Mouse (Mus musculus): ENCODE data around the gene Tmem91.
A peak's percentile ranks its signal among the peaks of the same experiment; 100 is the strongest.

Gene Tmem91

DNA sequence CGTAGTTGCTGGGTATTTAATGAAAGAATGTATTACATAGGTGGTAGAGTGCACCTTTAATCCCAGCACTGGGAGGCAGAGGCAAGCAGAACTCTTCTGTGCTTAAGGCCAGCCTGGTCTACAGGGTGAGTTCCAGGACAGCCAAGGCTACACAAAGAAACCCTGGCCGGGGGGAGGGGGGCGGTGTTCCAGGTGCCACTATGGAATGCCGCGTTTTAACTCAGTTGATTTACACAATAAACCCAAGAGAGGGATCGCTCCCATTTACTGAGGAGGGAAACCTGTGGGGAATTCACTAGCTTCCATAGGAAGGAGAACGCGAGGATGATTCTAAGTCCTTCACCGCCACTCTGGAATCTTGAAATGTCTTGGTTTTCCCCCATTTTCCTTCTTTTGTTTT, 5.3 kb downstream of the Tmem91 start:
- no peak for DNase-seq (ENCODE audit: low spot score)

DNA sequence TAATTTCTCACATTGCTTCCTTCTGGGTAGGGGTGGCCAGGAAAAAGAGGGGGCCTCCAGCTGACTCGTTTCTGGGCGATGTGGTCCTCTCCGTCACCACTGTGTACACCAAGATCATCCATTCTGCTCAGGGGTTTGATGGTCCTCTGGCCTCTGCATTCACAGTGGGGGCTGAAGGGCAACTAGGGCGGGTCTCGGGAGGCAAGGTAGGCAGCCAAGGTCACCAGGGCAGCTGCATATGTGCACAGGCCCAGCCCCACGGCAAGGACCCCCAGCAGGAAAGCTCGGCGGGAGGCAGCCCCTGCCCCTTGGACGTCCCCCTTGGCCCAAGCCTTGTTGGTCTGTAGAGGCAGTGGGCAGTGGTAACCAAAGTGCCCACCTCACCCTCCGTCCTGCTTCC, 5.8 kb downstream of the Tmem91 start:
- no peak for DNase-seq (ENCODE audit: low spot score)

DNA sequence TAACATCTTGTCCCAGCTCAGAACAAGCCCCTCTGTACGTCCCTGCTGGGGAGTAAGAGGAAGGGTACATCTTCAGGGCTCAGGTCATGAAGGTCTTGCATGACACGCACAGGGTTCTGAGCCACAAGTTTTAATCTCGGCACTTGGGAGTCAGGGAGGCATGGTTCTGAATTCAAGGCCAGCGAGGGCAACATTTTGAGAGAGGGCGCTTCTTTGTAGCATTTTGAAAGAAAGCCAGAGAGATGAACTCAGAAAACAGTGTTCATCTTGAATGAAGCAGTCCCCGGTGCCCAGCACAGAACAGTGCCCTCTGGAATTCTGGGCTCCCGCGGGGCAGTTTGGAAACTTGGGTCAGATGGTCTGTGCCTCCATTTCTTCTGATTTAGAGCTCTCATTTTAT, 8.6 kb downstream of the Tmem91 start:
- no peak for DNase-seq (ENCODE audit: low spot score)

DNA sequence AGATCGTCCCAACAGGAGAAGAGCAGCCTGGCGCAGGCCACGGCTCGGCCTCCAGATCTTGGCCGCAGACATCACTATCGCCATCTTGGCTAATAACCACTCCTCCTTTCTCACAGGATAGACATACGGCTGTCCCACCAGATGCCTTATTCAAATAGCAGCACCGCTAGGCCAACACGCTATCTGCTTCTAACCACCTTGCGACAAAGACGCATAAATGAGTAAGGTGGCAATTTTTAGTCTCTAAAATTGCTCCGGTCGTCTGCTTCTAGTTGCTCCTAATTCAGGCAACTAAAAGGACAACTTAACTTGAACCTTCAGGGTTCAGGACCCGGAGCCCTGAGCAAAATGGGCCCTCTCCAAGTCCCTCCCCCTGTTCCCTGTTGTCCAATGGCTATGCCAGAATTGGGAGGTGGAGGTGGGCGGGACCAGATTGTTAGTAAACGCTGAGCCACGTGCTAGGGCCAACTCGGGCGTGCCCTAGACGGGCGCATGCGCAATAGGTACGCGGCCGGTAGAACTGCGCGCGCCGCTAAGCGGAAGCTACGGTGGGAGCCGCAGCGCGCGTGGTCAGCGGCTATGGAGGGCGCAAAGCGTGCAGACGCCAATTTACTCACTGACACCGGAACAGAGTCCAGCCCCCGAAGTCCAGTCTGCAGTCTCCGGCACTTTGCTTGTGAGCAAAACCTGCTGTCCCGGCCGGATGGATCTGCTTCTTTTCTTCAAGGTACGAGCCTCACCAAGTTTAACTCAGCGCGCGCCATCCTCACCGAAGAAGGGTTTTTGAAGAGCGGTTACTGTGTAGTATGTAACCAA, 16.1 kb downstream of the Tmem91 start, which contains the start of the genes Bckdha and Exosc5:
Gene Bckdha (minus strand): TSS at position 325 of the 816 bp plus-strand sequence.
Gene Exosc5 (plus strand): TSS at position 508 of the 816 bp plus-strand sequence.
- DNase-seq (ENCODE audit: low spot score), result peak; percentile 100

DNA sequence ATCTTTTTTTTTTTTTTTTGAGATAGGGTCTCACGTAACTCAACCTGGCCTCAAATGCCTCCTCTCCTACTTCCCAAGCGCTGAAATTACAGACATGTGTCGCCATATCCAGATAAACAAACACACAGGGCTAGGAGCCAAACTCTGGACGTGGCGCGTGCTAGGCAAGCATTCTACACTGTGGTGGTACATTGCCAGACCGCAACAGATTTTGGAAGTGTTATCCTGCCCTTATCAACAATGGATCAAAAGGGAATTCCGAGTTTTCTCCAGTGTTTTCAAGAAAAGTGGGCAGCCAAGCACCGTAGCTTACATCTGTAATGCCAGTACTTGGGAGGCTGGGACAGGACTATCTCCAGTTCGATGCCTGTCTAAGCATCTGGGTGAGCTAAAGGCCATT, 17.2 kb downstream of the Tmem91 start:
- DNase-seq (ENCODE audit: low spot score), result no peak

DNA sequence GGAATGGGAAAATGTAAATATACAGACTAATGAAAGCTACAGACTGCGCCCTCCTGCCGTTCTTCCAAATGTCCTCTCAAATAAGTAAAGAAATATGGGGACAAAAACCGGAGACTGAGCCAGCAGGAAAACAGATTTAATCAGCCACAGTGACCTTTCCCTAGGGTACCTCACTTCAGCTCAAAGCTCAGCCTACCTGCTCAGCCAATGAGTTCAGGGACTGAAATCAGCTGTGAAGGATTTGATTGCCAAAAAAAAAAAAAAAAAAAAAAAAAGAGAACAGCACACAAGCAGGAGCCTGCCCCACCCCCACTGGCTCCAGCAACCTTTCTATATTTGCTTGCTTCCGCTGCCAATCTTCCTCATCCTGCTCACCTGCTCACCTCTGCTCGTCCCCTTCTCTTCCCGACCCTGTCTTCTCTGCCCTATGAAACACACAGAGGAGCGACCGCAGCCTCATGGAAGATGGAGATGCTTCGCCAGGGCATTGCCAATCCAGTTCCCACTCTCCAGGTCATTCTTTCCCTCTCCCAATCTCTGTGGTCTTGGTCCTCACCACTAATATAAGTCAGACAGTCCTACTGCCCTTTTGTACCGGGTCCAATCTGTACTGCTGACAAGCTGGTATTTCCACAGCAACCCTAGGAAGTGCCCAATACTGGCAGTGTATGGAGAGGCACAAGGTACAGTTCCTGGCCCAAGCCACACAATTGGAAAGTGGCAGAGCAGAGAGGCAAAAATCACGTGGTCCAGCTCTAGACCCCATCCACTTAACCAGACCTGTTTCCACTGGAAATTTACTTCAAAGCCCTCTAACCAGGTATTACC, 19.2 kb downstream of the Tmem91 start:
- no peak for DNase-seq (ENCODE audit: low spot score)

DNA sequence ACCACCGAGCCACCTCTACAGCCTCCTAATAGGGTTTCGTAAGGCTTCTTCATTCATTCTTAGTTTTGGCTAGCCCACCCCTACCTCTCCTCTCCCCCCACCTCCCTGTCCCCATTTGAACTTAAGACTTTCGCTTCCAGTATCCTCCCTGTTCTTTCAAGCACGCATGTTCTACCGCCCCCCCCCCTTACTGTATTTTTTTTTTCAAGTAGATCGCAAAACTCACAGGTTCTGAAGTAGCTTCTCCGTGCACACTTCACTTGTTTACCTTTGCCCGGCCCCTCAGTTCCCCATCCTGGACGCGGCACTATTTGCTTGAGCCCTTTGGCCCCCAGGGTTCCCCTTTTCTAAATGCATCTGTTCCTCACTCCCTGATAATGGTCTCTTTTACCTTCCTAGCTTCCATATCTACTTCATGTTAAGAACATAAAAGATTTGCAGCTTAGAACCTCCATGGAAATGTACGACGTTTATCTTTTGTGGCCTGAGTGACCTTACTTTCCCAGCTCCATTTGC, 22.7 kb downstream of the Tmem91 start:
- no peak for DNase-seq (ENCODE audit: low spot score)

DNA sequence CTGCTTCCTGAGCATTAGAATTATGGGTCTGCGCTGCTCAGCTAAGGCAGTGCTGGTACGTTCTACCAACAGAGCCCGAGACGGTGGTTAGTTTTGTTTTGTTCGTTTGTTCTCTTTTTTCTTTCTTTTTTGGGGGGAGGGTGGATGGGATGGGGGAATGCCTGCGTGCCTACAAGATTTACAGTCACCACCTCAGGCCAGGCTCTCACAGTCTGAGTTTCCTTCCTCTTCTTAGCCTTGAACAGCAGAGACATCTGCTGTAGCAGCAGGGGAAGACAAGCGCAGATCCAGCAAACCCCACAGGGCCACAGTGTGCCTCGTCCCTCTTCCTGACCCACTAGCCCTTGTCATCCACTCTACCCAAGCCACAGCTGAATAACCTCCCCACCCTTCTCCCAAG, 23.7 kb downstream of the Tmem91 start:
- DNase-seq (ENCODE audit: low spot score), result no peak

DNA sequence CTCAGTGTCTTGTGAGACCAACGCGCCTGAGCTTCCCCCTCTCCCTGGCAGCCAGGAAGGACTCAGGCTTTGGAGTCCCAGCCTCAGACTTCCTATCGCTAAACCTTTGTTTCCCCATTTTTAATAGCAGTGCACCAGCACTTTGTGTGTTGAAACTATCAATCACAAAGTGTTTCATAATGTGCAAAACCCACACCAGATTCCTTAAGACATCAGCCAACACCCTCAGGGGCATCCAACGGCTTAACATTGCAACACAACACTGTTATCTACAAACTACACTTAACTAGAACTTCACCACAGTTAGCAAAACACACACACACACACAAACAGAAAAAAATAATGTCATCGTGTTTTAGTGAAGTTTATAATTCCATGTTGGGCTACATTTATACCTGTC, 25.1 kb downstream of the Tmem91 start:
- no peak for DNase-seq (ENCODE audit: low spot score)

DNA sequence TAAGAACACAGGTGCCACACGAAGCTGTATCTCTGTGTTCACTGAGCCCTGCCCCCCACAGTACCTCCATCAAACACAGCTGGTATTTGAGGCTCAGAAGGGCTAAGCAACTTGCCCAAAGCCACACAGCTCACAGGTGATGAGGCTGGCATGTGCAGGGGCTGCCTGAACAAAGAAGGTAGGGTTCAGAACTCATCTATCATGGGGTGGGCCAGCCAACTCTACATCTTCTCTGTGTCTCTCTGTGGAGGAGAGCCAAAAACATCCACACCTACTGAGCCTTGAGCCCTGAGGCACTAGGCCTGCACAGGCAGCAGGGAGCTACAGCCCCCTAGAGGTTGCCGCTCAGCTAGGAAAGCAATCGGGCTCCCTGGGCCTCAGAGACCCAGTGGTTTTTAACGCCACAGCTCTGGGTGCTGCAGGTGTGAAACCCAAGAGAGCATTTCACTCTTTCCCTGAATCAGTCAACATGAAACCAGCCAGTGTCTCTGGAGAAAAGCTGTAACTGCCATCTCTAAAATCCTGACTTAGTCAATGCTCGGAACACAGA, 27.3 kb downstream of the Tmem91 start:
- DNase-seq (ENCODE audit: low spot score), result no peak

DNA sequence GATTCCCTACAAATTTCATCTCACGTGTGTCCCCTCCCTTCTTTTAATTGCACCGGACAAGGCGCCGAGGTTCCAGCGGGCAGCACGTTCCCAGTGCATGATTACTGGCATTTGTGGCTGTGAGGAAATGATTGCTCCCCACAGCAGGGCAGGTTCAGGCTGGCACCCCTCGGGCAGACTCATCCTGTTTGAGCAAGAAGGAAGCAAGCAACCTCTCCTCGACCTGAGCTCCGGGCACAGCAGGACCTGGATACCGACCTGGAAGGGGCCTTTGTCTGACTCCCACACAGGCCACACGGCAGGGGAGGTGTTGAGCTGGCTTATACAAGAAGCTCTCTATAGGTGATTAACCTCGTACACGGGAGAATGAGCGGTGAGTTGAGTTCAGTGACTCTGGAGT, 29.9 kb downstream of the Tmem91 start:
- no peak for DNase-seq (ENCODE audit: low spot score)

DNA sequence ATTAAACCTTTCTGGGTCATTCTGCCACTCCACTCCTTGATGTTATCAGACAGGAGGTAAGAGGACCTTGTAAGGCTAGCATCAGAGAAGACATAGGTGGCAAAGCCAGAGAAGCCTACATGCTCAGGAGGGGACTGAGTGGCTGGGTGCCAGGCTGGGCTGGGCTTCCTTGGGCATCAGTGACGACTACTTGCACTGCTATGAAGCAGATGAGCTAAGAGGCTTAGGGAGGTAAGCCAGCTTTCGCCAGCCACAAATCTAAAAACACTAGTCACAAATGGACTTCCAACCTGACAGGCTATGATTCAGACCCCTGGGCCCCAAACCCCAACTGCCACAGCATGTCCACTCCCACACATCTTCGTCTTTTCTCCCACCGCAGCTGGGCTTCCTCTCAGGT, 30.3 kb downstream of the Tmem91 start:
- no peak for DNase-seq (ENCODE audit: low spot score)

DNA sequence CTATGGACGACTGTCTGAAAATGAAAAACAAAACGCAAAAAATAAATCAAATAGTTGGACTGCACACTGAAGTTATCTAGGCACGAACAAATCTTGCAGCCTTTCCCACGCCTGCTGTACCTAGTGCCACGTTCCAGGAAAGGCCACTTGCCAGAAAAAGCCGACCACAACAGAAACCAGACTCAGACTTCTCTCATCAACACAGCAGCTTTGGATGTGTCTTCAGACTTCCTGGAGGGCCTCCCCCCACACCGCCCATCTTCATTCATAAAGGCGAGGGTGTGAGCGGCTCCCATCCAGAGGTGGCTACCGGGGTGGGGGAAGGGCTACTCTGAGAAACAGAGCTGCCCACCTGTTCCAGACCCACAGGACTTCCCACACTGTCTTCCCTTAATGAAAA, 30.8 kb downstream of the Tmem91 start:
- no peak for DNase-seq (ENCODE audit: low spot score)

DNA sequence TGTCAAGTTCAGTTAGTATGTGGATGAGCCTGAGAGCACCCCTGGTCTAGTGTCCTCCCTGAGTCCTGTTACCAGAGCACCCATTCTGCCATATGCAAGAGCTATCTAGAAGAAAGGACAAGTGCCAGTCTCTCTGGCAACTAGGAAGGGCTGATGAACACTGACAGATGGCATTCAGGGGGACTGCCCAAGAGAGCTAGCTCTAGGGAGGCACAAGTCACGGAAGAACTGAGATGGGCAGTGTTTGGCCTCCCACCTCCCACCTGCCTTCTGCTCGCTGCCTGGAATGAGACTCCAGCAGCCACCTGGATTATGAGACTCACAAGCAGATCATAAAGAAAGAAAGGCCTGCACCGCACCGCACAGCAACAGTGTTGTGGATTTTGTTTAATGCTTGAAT, 35.2 kb downstream of the Tmem91 start:
- no peak for DNase-seq (ENCODE audit: low spot score)

DNA sequence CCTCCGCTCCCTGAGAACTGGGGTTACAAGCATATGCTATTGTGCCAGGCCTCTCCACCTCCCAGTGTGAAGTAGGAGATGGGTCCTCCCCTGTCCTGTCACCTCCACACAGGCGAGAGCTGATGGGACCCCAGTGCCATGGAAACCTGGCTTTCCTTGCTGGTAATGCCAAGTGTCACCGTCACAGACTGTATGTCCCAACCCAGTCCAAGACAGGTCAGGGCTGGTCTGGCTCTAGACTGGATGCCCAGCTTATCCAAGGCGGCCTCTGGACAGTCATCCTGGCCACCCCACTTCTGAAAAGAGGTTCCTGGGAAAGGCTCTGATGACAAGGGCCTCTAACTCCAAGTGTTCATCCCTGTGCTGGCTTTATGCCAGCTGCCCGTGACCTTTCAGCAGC, 37.9 kb downstream of the Tmem91 start:
- no peak for DNase-seq (ENCODE audit: low spot score)

DNA sequence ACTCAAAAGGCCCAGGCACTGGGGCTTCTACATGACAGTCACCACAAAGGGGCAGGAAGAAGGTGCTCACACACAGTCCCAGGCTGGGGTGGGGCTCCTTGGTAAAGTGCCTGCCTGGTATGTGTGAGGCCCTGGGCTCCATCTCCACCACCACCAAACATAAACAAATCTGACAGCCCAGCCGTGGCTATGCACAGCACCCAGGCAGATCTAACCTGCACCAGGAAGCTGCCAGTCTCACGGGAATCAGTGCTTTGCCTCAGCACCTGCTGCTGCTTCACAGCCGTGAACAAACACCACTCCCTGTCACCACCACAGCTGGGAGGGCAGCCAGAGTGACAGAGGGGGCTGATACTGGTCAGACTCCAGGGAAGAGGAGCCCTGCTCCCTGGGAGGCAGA, 38.6 kb downstream of the Tmem91 start:
- DNase-seq (ENCODE audit: low spot score), result no peak

DNA sequence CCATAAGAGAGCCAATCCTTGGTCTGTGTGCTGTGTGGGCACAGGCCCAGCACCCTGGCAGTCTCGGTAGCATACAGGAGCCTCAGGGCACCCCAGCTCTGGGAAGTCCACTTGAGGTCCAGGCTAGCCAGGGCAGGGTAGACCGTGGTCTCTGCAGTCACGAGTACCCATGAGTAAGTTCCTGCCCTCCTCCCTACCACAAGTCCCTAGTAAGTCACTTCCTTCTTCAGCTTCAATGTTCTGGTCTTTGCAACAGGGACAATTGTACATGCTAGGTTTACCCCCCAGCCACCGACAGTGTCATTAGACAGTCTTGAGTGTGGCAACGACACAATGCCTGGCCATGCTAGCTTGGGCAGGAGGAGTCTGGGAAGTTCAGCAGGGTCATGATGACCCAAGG, 42.3 kb downstream of the Tmem91 start:
- no peak for DNase-seq (ENCODE audit: low spot score)

DNA sequence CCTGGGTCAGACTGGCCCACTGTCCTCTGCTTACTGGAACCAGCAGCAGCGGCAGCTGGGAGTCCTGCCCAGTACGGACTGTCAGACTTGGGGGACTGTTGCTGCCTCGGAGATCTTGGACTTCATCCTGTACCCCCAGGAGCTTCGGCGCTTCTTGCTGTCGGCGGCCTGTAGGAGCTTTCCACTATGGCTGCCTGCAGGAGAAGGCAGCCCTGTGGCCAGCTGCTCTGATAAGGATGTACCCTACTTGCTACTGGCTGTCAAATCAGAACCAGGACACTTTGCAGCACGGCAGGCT, 46.7 kb downstream of the Tmem91 start:
- DNase-seq (ENCODE audit: low spot score), result no peak

DNA sequence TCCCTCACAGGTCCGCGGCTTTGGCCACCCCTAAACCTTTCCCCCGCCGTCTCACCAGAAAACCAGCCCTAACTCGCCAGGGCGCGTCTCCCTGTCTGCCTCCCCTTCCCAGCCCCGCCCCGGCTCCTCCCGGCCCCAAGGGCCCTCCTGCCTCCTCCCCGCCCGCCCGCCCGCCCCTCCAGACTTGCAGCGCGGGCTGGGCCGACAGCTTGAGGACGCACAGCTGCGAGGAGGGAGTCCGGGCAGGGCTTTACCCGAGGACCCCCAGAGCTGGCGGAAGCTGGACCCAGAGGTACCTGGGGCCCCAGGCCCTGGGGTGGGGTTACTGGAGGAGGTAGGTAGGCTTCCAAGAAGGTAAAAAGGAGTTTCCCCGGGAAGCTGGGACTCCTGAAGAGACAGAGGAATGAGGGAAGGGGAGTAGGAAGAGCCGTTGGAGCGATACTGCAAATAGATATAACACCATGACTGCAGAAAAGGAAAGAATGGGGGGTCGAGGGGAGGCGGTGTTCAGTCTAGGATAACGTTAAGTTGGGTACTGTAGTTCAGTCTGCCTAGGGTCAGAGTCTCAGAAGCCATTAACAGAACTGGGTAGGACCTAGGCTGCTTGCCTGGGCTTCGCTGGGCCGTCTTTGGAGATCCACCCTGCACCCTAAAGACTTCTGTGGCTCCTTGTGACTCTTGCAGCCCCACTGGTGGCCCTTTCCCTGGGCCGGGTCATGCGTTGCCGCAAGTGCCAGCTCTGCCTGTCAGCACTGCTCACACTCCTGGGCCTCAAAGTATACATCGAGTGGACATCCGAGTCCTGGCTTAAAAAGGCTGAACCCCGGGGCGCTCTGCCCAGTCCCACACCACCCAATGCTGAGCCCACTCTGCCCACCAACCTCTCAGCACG, 47.3 kb downstream of the Tmem91 start:
- DNase-seq (ENCODE audit: low spot score), result peak; percentile 56

DNA sequence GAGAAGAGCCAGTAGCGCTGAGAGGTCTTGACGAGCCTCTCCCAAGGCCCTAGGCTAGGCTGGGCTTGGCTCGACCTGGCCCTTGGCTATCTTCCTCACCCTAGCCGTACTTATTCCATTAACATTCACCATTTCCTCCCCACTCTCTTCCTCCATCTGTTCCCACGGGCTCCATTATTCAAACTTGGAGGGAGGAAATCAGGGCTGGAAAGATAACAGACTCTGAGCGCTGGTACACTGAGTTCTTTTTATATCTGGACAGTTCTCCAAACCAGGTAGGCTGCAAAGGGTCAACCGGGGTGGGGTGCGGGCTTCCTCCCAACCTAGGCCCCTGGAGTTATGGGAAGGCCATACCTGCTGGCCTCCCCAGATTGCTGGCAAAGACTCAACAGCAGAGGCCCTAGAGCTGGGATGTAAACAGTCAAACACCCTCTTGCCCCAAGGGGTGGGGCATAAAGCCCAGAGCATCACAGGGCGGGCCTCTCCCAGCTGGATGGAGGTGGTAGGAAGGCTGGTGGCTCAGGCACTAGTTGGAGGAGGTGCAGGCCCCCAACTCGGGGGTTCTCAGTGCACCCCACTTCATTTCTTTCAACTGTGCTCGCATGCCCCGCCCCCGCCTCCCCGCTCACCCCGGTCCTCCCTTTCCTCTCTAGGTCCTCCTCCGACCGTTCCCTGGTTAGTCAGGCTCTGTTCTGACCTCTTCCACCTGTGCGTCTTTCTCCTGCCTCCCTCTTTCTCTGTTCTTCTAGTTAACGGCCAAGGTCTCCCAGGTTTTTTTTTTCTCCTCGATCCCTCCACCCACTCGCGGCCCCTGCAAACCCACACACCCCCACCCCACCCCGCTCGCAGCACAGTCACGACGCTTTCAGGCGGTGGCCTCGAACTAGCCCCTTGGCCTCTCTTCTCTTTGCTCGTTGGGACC, 48.2 kb downstream of the Tmem91 start, which contains the start of gene B3gnt8:
Gene B3gnt8 (plus strand): TSS at position 146 of the 922 bp plus-strand sequence.
- DNase-seq (ENCODE audit: low spot score), result no peak

Data from c-Kit-positive CD71-positive TER-119-positive erythroid progenitor cells, embryonic 14.5 days (primary cell).